Mouse (Mus musculus) limb, embryonic 14.5 days (tissue): Measurements from ENCODE around the gene Foxred1. TPM values are rescaled to one million over a fixed set of nuclear protein-coding genes. Genes with fewer than 3 reads are reported as not detected.

Source experiments
- ATAC-seq: fragments of 200-750 bp; cut with Nextera tagmentation; 2 replicates; pipeline ENCODE4 v1.8.0; 2017; ENCODE audit warnings: low read depth, moderate number of reproducible peaks, moderate TSS enrichment; ENCODE audit not compliant: low FRiP score
- DNase-seq: peaks from one replicate; pipeline ENCODE4 v3.0.0-alpha.2; 2015; ENCODE audit warnings: low spot score
- H3K27ac ChIP-seq: fragments of 300-500 bp; sonication (generic); replicated peaks from 2 replicates; pipeline ENCODE4 v1.5.1; 2014; ENCODE audit warnings: low read depth, mild to moderate bottlenecking, low read length, moderate library complexity, mixed read lengths
- H3K27me3 ChIP-seq: fragments of 300-500 bp; sonication (generic); 2 replicates; pipeline ENCODE4 v1.6.1; 2014; ENCODE audit warnings: low read length, mixed read lengths; ENCODE audit not compliant: control insufficient read depth, insufficient read depth
- H3K36me3 ChIP-seq: fragments of 300-500 bp; sonication (generic); 2 replicates; pipeline ENCODE4 v1.6.1; 2014; ENCODE audit warnings: mild to moderate bottlenecking, low read length, moderate library complexity, mixed read lengths; ENCODE audit not compliant: control insufficient read depth, insufficient read depth
- H3K4me1 ChIP-seq: fragments of 300-500 bp; sonication (generic); 2 replicates; pipeline ENCODE4 v1.6.1; 2014; ENCODE audit warnings: antibody characterized with exemption, low read length, mixed read lengths; ENCODE audit not compliant: control insufficient read depth, insufficient read depth
- H3K4me2 ChIP-seq: fragments of 300-500 bp; sonication (generic); replicated peaks from 2 replicates; pipeline ENCODE4 v1.6.1; 2014; ENCODE audit warnings: low read depth, mild to moderate bottlenecking, low read length, moderate library complexity; ENCODE audit not compliant: severe bottlenecking
- H3K4me3 ChIP-seq: fragments of 300-500 bp; sonication (generic); replicated peaks from 2 replicates; pipeline ENCODE4 v1.5.1; 2014; ENCODE audit warnings: low read length
- H3K9ac ChIP-seq: fragments of 300-500 bp; sonication (generic); 2 replicates; pipeline ENCODE4 v1.6.1; 2014; ENCODE audit warnings: mild to moderate bottlenecking, low read depth, low read length, moderate library complexity; ENCODE audit not compliant: severe bottlenecking
- H3K9me3 ChIP-seq: fragments of 300-500 bp; sonication (generic); 2 replicates; pipeline ENCODE4 v1.6.1; 2016; ENCODE audit warnings: low read length; ENCODE audit not compliant: control insufficient read depth
- POLR2A ChIP-seq: fragments of 200-500 bp; IDR thresholded peaks from 2 replicates; pipeline ENCODE4 v1.8.0; 2012; ENCODE audit warnings: inconsistent platforms, mild to moderate bottlenecking, moderate library complexity, borderline replicate concordance; ENCODE audit not compliant: insufficient read depth, insufficient read length; ENCODE audit errors: extremely low read depth
- WGBS: fragments of 180-500 bp; shearing (Covaris S2); extraction: QIAGEN DNeasy Blood & Tissue Kit; methylation state at CpG from one replicate; pipeline ENCODE4 v1.1.7; 2014; 5-methylcytosine and 5-hydroxymethylcytosine counted together
- polyA plus RNA-seq, 2 experiments: library from polyadenylated mRNA; depleted of rRNA in 1 of 2; stranded (reverse) in 1 of 2; unstranded in 1 of 2; fragments of >200 nt; fragmentation: Nextera tagmentation in 1 of 2; extraction: Ambion mirVana in 1 of 2; gene quantifications; 2 replicates each; pipeline versions ENCODE4 v1.2.1 to v1.2.3; 2012 to 2014

Foxred1 gene
- polyA plus RNA-seq, 2 experiments: 29.5 to 55.2 TPM

DNA sequence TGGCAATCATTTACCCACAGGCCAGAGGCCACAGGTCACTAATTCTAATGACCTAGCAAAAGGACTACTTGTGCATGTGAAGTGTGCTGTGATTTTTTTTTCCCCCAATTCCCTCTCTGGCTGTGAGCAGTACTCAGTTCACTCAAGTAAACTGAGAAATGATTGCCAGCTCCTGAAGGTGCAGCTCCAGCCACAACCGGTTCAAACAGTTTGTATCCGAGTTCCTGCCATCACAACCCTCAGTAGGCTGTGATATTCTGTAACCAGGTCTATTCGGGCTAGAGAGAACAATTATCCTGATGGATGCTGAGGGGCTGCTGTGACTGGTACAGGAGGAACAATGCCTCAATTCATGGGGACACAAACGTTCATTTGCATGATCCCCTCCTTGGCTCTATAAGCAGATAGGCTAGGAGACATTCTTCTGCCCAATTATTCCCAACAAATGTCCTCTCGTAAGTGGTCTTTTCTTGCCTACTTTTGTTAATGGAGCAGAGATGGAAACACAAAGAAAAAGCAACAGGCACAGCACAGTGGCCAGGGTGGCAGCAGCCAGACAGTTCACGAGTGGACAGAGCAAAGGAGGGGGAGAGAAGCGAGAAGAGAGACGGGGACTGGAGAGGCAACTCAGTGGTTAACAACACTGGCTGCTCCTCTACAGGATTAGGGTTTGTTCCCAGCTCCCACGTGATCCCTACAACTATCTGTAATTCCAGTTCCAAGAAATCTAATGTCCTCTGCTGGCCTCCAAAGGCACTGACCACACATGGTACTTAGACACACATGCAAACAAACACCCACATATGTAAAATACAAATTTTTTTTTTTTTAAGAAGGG, 43.8 kb downstream of the Foxred1 start:
- H3K36me3 ChIP-seq: peaks cover 17% of the 10 kb centered on the region
- ATAC-seq (no peak), DNase-seq (no peak)
- H3K4me1 ChIP-seq: no peaks in the 10 kb centered on the region
- no peaks in the 10 kb centered on the region for H3K27me3 ChIP-seq
- H3K9me3 ChIP-seq: no peaks in the 10 kb centered on the region
- WGBS: 68% methylated on average over 9 of the region's 9 CpGs
- no peak overlapping the region for H3K27ac ChIP-seq
- no peak overlapping the region for H3K9ac ChIP-seq
- TF ChIP-seq POLR2A: no peak
- H3K4me3 ChIP-seq: no peak overlapping the region
- no peak overlapping the region for H3K4me2 ChIP-seq

DNA sequence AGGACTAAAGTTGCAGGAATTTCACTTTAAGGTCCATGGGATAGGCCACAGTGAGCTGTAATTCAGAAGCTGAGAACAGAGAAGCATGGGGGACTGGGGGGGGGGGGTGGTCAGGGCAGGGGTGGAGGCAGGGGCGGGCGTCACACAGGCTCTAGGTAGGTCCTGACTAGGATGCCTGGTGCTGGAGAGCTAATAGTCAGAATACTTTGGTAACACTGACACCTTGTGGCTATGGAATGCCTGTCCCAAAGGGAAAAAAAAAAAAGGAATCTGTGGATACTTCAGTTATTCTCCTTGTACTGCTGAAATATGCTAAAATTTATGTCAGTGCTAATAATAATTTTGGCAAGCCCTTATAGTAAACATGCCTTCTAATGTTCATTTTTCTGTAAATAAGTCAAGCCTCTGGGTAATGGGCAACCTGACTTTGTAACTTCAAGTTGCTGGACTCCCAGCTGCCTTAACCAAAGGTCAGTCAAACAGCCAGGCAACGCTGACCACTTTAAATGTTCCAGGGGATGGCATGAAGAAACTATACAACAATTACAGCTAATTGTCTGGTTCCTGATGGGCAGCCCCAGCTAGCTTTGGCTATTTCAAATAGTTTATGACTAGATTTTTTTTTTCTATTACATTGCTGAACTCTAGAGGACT, 44.6 kb downstream of the Foxred1 start:
- Histone ChIP-seq H3K4me2 (no peak overlapping the region), H3K36me3 (peaks cover 19% of the 10 kb centered on the region), H3K9ac (no peak overlapping the region), H3K27me3 (no peaks in the 10 kb centered on the region), H3K4me3 (no peak overlapping the region), H3K27ac (no peak overlapping the region), H3K4me1 (no peaks in the 10 kb centered on the region), H3K9me3 (no peaks in the 10 kb centered on the region)
- 28% methylated on average over 3 of the region's 3 CpGs for WGBS
- TF ChIP-seq POLR2A: no peak
- peak; percentile 81 for ATAC-seq
- peak; percentile 79 for DNase-seq

DNA sequence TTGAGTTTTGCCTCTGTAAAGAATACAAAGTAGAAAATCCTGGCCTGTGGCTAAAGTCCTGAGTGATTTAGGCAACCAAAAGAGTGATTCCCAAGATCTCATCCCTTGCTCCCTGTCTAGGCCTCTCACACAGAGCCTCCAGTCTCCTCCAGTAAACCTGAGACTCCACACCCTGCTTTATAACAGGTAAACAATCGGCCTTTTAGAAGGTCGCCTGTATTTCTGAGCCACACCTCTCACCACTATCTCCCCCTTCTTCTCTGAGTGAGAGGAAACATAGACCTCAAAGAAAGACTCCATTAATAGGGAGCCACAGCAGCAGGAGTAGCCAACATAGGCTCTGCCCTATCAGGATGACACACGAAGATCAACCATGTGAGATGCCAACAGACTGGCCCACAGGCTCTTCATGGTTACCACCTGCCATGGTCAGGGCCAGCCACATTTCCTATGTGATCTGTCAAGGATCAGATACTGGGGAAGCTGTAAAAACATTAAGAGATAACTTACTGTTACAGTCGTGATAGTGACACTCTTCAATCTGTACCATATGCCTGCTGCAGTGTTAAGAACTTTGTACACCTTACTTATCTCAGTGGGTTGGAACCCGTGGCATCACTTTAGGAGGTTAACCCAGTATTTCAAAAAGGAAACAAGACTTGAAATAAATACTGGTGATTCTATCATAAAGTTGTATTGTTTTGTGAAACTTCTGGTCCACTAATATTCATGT, 46.5 kb downstream of the Foxred1 start:
- Histone ChIP-seq H3K9me3 (no peaks in the 10 kb centered on the region), H3K4me3 (no peak overlapping the region), H3K9ac (no peak overlapping the region), H3K27me3 (no peaks in the 10 kb centered on the region), H3K4me1 (no peaks in the 10 kb centered on the region), H3K4me2 (no peak overlapping the region), H3K36me3 (peaks cover 7% of the 10 kb centered on the region; the same call in 1 of the 2 replicates), H3K27ac (no peak overlapping the region)
- DNase-seq (no peak), ATAC-seq (no peak)
- no peak for TF ChIP-seq POLR2A
- 68% methylated on average over 5 of the region's 5 CpGs for WGBS

DNA sequence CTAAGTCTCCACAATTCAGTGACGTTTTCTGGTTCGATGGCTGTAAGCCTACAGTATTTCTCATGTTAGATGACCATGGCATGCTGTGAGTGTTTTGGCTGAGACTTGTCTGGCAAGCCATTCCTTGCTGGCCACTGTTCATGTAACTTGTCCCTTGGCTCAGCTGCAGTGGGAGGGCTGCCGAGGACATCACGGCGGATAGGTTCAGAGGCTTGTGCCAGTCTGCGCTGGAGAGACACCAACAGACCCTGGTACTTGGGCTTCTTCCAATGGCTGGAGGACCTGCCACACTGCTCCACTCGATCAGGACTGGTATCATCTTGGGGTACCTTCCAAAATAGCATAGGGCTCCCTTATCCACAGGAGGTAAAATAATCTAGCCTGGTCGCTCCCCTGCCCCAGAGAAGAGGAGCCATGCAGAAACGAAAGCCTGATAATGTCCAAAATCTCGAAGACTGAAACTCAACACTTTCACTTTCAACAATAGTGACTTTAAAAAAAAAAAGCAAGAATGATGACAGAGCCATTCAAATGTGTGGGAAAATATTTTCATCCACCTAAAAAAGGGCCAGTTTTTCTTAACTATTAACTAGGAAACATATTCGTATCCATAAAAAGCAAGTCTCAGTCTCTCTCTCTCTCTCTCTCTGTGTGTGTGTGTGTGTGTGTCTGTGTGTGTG, 47.7 kb downstream of the Foxred1 start:
- H3K9me3 ChIP-seq: no peaks in the 10 kb centered on the region
- WGBS: 93% methylated on average over 11 of the region's 11 CpGs
- TF ChIP-seq POLR2A: no peak
- no peaks in the 10 kb centered on the region for H3K27me3 ChIP-seq
- H3K4me1 ChIP-seq: no peaks in the 10 kb centered on the region
- H3K36me3 ChIP-seq: peaks cover 7% of the 10 kb centered on the region; the same call in 1 of the 2 replicates
- H3K4me2 ChIP-seq: no peak overlapping the region
- H3K9ac ChIP-seq: no peak overlapping the region
- no peak for ATAC-seq
- H3K27ac ChIP-seq: no peak overlapping the region
- H3K4me3 ChIP-seq: no peak overlapping the region
- DNase-seq: no peak

DNA sequence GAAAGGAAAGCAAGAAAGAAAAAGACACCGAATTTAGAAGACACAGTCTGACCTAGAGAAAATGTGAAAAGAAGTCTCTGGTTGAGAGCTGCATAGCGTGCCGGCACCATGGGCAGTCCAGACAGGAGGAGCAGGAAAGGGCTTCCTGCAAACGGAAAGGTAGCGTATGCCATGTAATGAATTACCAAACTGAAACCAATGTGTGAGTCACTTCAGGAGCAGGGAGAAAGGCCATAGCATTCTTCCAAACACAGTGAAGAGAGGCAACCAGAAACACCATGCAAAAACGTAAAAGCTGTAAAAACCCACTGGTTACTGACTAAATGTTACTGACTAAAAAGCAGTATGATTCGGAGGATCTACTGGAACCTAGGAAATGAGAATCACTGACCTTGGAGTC, 49.1 kb downstream of the Foxred1 start:
- no peak overlapping the region for H3K4me2 ChIP-seq
- H3K9ac ChIP-seq: no peak overlapping the region
- H3K9me3 ChIP-seq: no peaks in the 10 kb centered on the region
- no peaks in the 10 kb centered on the region for H3K27me3 ChIP-seq
- WGBS: 92% methylated on average over 7 of the region's 7 CpGs
- H3K4me3 ChIP-seq: no peak overlapping the region
- no peak overlapping the region for H3K27ac ChIP-seq
- H3K4me1 ChIP-seq: 0 out of 2 replicates have a peak, but pooled peaks cover 2% of the 10 kb centered on the region
- DNase-seq: no peak
- peaks cover 7% of the 10 kb centered on the region; the same call in 1 of the 2 replicates for H3K36me3 ChIP-seq
- no peak for TF ChIP-seq POLR2A
- no peak for ATAC-seq
